ENCODE assay signal across 8 mouse cellular contexts in genomic region chr14:24544057-24544456, GRCm38 (mm10). TPM values are rescaled to one million over a fixed set of nuclear protein-coding genes. Genes with fewer than 3 reads are reported as not detected.
DNase-seq lines count a peak whose midpoint lies in the region; ATAC-seq lines count a peak whose summit lies in the region.

No protein-coding gene starts in this region.

- ATAC-seq in monocyte, adult 5-6 weeks (replicated peaks; ENCODE audit: insufficient number of reproducible peaks, low FRiP score, low TSS enrichment, poor library complexity, severe bottlenecking): no peak

- peak; percentile 23 for DNase-seq in cerebellum, adult 8-10 months
- DNase-seq in cerebellum, adult 11-12 months: no peak
- peak; percentile 63 to 65 for DNase-seq in layer of hippocampus, postnatal 10 days (ENCODE audit: low spot score in 2 of 2)
- no peak for DNase-seq in layer of hippocampus, postnatal 36 days
- peak; percentile 18 for DNase-seq in 416B (ENCODE audit: low read depth)
- DNase-seq in embryo, embryonic 11 days: peak; percentile 55
- peak; percentile 51 for DNase-seq in lung, postnatal 36 days

RNA-seq across cellular contexts. Expression of gene Rps24, which starts 57.1 kb away (rescaled TPM):
- total RNA-seq in layer of hippocampus, postnatal 10 days (2021): 1,000 to 10,000 TPM in 1 of 2 experiments, 100 to 1,000 TPM in 1; 950 to 1,065 TPM
- 100 to 1,000 TPM; 752 to 770 TPM for total RNA-seq in layer of hippocampus, postnatal 36 days (2021)
- 3,726 to 4,650 TPM (median 4,279 TPM) in 3 replicates for total RNA-seq in monocyte, adult 5-6 weeks (2017)

RNA-seq across cellular contexts. Expression of gene Polr3a, which starts 57.2 kb away (rescaled TPM):
- total RNA-seq in layer of hippocampus, postnatal 10 days (2021): 10 to 100 TPM; 31.6 to 36.2 TPM
- total RNA-seq in layer of hippocampus, postnatal 36 days (2021): 10 to 100 TPM; 36.5 to 40.0 TPM
- total RNA-seq in monocyte, adult 5-6 weeks (2017): 17.4 to 27.5 TPM (median 19.8 TPM) in 3 replicates

Comparison
In these comparisons a context has a peak if more than half of its experiments do, and no peak if none do; other contexts are left out.
1. DNase-seq: peak in cerebellum, adult 8-10 months (single experiment), layer of hippocampus, postnatal 10 days (2 of 2), 416B (single experiment), embryo, embryonic 11 days (single experiment) and lung, postnatal 36 days (single experiment); none in cerebellum, adult 11-12 months (single experiment) and layer of hippocampus, postnatal 36 days (0 of 2).